Mouse (Mus musculus): ENCODE measurements around the gene Ube2j1. TPM values are rescaled to one million over a fixed set of nuclear protein-coding genes. Genes with fewer than 3 reads are reported as not detected.

Ube2j1 gene
- polyA plus RNA-seq, 1 experiment: 34.3 TPM

GRCm38 (mm10) chr4:33077724-33078123 is 46.5 kb downstream of the Ube2j1 start:
- H3K27me3 ChIP-seq (ENCODE audit: control insufficient read depth, insufficient read depth, low read length, poor library complexity, severe bottlenecking): no peaks in the 10 kb centered on the region
- TF ChIP-seq CTCF (IDR thresholded peaks at IDR 0.05; ENCODE audit: low read depth, low read length): no peak
- H3K9ac ChIP-seq (ENCODE audit: low read depth, poor library complexity, severe bottlenecking): no peak overlapping the region
- no peaks in the 10 kb centered on the region for H3K9me3 ChIP-seq (replicated peaks; ENCODE audit: control insufficient read depth, insufficient read depth, low read length, poor library complexity, severe bottlenecking)
- no peak overlapping the region for H3K27ac ChIP-seq (ENCODE audit: insufficient read depth, low read length)
- no peaks in the 10 kb centered on the region for H3K4me1 ChIP-seq (ENCODE audit: control insufficient read depth, insufficient read depth, low read length)
- no peaks in the 10 kb centered on the region for H3K36me3 ChIP-seq (ENCODE audit: control insufficient read depth, insufficient read depth, low read length, poor library complexity, severe bottlenecking)
- no peak overlapping the region for H3K4me3 ChIP-seq (ENCODE audit: low read depth, low read length)

- Histone ChIP-seq H3K27ac (ENCODE audit: insufficient read depth, low read length) (no peak overlapping the region), H3K4me3 (ENCODE audit: low read depth, low read length) (no peak overlapping the region), H3K36me3 (ENCODE audit: control insufficient read depth, insufficient read depth, low read length, poor library complexity, severe bottlenecking) (no peaks in the 10 kb centered on the region), H3K9ac (ENCODE audit: low read depth, poor library complexity, severe bottlenecking) (no peak overlapping the region), H3K27me3 (ENCODE audit: control insufficient read depth, insufficient read depth, low read length, poor library complexity, severe bottlenecking) (no peaks in the 10 kb centered on the region), H3K9me3 (replicated peaks; ENCODE audit: control insufficient read depth, insufficient read depth, low read length, poor library complexity, severe bottlenecking) (no peaks in the 10 kb centered on the region), H3K4me1 (ENCODE audit: control insufficient read depth, insufficient read depth, low read length) (no peaks in the 10 kb centered on the region)
- TF ChIP-seq POLR2A (IDR thresholded peaks at IDR 0.05; ENCODE audit: insufficient read depth, low read length): no peak
- no peak for TF ChIP-seq EP300 (IDR thresholded peaks at IDR 0.05; ENCODE audit: insufficient read depth, low read depth, low read length)
- no peak for TF ChIP-seq CTCF (IDR thresholded peaks at IDR 0.05; ENCODE audit: low read depth, low read length)
Measured at GRCm38 (mm10) chr4:33078492-33078891, 47.3 kb downstream of the Ube2j1 start.

- no peaks in the 10 kb centered on the region for H3K27me3 ChIP-seq (ENCODE audit: control insufficient read depth, insufficient read depth, low read length, poor library complexity, severe bottlenecking)
- H3K9me3 ChIP-seq (replicated peaks; ENCODE audit: control insufficient read depth, insufficient read depth, low read length, poor library complexity, severe bottlenecking): peaks cover 3% of the 10 kb centered on the region; the same call in 1 of the 2 replicates
- H3K27ac ChIP-seq (ENCODE audit: insufficient read depth, low read length): no peak overlapping the region
- no peaks in the 10 kb centered on the region for H3K4me1 ChIP-seq (ENCODE audit: control insufficient read depth, insufficient read depth, low read length)
- H3K9ac ChIP-seq (ENCODE audit: low read depth, poor library complexity, severe bottlenecking): no peak overlapping the region
- H3K4me3 ChIP-seq (ENCODE audit: low read depth, low read length): no peak overlapping the region
- TF ChIP-seq POLR2A (IDR thresholded peaks at IDR 0.05; ENCODE audit: insufficient read depth, low read length) (no peak), CTCF (IDR thresholded peaks at IDR 0.05; ENCODE audit: low read depth, low read length) (no peak)
- H3K36me3 ChIP-seq (ENCODE audit: control insufficient read depth, insufficient read depth, low read length, poor library complexity, severe bottlenecking): no peaks in the 10 kb centered on the region
Measured at GRCm38 (mm10) chr4:33099118-33099694, 68.0 kb downstream of the Ube2j1 start.

Other genes with a start within 250 kb of the Ube2j1 start
- 30.2 and 30.8 TPM in 2 replicates for gene Lyrm2, start 231.2 kb upstream of the Ube2j1 start, polyA plus RNA-seq (2011; ENCODE audit: insufficient read depth, insufficient read length, low read depth, missing spikeins)
- 11.8 and 12.0 TPM in 2 replicates for gene Ankrd6, start 80.6 kb upstream of the Ube2j1 start, polyA plus RNA-seq (2011; ENCODE audit: insufficient read depth, insufficient read length, low read depth, missing spikeins)
- gene Rragd, start 48.4 kb upstream of the Ube2j1 start, polyA plus RNA-seq (2011; ENCODE audit: insufficient read depth, insufficient read length, low read depth, missing spikeins): 27.0 and 27.2 TPM in 2 replicates
- not detected in 2 replicates for gene Gabrr2, start 31.6 kb downstream of the Ube2j1 start, polyA plus RNA-seq (2011; ENCODE audit: insufficient read depth, insufficient read length, low read depth, missing spikeins)
- not detected in 2 replicates for gene Gabrr1, start 101.1 kb downstream of the Ube2j1 start, polyA plus RNA-seq (2011; ENCODE audit: insufficient read depth, insufficient read length, low read depth, missing spikeins)
- 4.2 and 4.4 TPM in 2 replicates for gene Pm20d2, start 158.3 kb downstream of the Ube2j1 start, polyA plus RNA-seq (2011; ENCODE audit: insufficient read depth, insufficient read length, low read depth, missing spikeins)
- gene Srsf12, start 177.6 kb downstream of the Ube2j1 start, polyA plus RNA-seq (2011; ENCODE audit: insufficient read depth, insufficient read length, low read depth, missing spikeins): 5.3 and 6.2 TPM in 2 replicates

All from ES-Bruce4 (cell line).